Mouse (Mus musculus) cerebellum, adult 11-12 months (tissue): ENCODE measurements around the gene Pltp.

ENCODE experiments used
- DNase-seq: peaks from one replicate; pipeline ENCODE4 v3.0.0; 2022

Gene Pltp

DNA sequence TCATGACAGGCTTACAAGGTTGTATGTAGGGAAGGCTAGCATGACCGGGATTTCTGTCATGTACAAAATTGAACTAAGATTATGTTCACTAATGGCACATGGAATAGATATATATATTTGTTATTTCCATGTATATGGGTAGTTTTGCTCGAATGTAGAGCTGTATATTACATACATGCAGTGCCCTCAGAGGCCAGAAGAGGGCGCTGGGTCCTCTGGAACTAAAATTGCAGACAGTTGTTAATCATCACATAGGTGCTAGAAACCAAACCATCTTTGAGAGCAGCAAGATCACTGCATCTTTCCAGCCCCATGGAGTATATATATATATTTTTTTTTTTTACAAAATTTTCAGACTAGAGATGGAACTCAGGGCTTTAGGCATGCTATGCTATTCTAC lies 11.7 kb downstream of the Pltp start:
- DNase-seq: no peak

DNA sequence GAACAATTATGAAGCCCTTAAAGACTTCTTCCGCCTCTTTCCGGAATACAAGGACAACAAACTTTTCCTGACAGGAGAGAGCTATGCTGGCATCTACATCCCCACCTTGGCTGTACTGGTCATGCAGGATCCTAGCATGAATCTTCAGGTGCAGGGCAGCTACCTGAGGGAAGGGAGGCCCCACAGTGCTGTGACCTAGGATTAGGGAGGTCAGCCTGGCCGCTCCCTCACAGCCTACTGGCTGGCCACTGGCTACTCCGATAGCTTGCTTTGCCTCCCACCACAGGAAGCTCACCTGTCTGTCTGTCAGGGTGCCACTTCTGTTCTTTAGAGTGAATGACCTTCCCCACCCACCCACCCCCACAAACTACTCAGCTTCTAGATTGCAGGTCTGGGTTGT lies 22.3 kb downstream of the Pltp start:
- no peak for DNase-seq

DNA sequence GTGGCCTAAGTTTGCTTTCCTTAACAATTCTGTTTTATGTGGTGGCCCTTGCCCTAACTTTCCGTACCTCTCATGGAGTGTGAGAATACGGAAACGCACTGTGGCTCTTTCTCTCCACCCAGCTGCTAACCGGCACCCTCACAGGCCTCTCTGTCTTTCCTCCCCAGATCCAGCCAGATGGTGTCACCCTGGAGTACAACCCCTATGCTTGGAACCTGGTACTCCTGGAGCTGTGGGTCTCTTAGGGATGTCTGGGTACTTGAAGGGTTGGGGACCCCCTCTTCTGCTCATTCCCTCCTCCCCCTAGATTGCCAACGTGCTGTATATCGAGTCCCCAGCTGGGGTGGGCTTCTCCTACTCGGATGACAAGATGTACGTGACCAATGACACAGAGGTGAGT lies 23.0 kb downstream of the Pltp start:
- DNase-seq: no peak

DNA sequence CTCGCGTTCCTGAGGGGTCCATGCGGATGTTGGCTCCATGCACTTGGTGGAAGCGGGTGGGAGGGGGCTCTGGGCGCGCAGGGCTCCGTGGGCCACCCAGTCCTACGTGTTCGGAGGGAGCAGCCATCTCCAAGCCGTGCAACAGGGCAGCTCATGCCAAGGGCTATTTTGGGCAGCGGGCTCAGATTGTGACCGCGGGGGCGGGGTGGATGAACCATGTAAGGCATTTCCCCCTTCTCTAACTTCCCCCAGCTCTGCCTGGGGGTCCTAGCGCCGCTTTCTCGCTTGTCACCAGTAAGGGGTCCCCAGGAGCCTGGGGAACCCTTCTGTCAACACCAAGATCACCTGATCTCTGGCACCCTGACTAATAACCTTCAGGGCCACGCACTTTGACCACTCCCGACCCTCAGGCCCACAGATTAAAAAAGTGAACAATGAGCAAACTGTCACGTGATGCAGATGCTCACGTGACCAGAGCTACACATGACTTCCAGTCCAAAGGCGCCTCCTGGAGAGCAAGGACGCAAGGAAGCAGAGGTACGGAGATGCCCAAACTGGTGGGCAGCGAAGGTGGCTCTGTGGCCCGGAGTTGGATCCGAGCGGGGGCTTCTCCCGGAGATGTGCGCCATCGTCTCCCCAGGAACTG lies 24.1 kb downstream of the Pltp start, which contains the start of gene Neurl2:
Gene Neurl2 (minus strand): TSS at position 143 of the 646 bp plus-strand sequence.
- peak; percentile 92 for DNase-seq

DNA sequence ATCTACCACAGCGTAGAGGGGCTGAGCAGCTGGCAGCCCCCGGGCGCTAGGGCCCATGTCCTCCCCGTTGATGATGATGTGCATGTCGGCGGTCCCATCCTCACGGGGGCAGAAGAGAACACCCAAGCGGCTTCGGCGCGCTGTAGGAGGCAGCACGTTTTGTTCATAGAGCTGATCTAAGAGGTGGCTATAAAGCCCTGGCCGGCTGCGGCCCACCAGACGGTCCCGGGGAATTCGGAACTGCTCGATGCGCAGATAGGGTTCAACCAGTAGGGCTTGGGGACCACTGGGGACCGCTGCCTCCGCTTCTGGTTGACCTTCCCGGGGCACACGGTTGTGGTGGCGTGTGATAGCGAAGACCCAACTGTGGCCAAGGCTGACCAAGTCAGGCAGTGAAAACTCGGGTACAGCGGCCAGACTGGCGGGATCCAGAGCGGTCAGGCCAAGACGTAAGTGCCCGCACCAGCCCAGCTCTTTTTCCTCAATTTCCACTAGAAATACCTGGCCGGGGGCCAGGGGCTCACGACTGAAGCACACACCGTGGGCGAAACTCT lies 24.7 kb downstream of the Pltp start, which contains the start of gene Ctsa:
Gene Ctsa (plus strand): TSS at position 126 of the 554 bp plus-strand sequence.
- peak; percentile 76 for DNase-seq

DNA sequence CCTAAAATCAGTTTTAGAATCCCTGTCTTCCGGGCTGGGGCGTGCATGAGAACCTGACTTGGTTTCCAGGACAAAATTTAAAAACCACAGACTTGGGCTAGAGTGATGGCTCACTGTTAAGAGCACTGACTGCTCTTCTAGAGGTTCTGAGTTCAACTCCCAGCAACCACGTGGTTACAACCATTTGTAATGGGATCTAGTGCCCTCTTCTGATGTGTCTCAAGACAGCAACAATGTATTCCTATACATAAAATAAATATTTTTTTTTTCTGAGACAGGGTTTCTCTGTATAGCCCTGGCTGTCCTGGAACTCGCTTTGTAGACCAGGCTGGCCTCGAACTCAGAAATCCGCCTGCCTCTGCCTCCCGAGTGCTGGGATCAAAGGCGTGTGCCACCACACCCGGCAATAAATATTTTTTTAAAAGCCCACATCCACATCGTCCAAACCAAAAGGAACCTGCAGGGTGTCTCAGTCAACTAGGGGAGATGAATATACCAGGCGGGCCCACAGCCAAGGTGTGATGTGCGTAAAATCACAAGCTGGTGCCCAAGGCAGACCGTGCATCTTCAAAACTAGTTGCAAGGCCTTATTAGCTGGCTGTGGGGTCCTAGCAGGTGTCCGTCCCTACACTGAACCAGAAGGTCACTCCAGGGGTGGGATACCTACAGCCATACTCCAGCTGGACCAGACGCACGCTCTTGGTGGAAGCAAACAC lies 25.3 kb downstream of the Pltp start:
- no peak for DNase-seq

DNA sequence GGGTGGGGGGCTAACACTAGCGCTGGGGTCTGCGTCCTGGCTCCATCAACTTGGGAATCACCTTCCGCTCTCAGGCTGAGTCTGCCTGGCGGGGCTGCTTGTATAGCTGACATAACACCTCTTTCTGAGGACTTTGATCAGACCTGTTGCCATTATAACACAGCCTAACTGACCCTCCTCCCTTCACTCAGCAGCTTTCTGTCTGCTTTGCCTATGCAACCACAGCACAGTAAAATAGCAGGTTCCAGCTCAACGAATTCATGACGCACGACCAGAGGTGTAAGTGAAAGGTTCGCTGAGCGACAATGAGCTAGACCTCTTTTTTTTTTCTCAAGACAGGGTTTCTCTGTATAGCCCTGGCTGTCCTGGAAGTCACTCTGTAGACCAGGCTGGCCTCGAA lies 26.5 kb downstream of the Pltp start:
- no peak for DNase-seq

DNA sequence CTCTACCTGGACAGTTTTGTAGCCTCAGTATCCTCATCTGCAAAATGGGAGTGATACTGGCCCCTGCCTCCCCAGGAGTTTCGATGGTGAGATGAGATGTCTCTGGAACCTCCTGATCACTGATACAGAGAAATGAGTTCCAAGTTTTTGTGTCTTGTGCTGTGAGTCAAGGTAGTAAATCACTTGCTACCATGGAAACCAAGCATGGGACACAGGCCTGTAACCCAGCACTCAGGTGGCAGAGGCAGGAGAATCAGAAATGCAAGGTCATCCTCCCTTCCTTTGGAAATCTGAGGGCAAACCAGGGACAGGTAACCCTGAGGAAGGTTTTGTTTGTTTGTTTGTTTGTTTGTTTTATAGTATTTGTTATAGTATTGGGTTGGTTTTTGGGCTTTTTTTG lies 28.4 kb downstream of the Pltp start:
- DNase-seq: no peak

DNA sequence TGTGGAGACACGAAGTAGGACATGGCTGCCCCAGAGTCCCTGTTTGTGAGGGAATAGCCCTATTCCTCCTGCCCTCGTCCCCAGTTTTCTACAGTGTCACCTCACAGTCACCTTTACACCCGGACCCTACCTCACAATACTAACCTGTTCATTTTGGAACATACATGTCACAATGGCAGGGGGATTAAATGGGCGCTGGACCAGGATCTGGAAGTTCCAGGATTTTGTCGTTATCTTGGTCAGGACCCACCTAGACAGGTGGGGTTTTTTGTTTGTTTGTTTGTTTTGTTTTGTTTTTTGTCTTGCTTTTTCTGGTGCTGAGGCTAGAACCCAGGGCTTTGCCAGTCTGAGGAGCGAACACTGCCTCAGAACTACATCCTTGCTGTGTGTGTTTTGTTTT lies 29.1 kb downstream of the Pltp start, which contains the start of gene Spata25:
Gene Spata25 (minus strand): TSS at position 101 of the 400 bp plus-strand sequence.
- no peak for DNase-seq

DNA sequence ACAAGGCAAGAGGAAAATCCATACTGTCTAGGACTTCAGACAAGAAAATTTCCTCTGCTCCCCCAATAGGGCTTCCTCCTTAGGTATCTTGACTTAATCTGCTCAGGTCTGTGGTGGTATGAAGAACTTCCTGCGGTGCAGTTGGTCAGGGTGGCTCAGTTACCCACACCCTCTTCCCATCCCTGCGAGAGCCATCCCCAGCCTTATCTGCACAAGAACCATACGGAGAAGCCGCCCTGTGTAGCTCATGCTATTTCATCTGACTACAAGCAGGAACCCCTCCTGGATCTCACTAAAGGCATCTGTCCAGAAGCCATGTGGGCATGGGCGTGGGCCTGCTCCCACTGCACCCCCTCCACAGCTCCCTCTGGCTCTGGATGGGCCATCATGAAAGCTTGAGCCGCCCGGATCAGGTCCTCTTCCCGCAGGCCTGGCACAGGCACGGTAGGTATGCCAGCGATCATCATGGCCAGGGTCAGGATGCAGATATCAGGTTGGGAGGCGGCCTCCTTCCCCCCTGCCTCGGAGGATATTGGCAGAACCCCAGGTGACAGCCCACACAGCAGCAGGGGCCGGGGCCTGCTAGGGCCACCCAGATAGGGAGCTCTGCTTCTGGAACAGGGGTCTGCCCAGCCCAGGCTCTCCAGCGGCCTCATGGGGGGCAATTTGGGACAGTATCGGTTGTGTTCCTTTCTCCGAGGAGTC lies 30.2 kb downstream of the Pltp start:
- DNase-seq: no peak

DNA sequence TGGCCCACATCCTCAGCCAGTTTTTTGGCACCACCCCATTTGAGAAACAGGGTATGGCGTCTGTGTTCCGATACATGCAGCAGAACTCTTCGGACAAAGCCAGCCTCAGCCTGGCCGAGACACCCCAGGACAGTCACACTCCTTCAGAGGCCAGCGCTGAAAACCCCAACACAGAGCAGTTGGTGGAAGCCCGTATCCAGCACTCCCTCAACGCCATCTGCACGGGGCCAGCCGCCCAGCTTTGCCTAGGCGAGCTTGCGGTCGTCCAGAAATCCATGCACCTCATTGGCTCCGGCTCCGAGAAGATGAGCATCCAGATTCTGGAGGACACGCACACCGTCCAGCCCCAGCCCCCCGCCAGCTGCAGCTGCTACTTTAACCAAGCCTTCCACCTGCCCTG lies 32.0 kb downstream of the Pltp start:
- DNase-seq: no peak

DNA sequence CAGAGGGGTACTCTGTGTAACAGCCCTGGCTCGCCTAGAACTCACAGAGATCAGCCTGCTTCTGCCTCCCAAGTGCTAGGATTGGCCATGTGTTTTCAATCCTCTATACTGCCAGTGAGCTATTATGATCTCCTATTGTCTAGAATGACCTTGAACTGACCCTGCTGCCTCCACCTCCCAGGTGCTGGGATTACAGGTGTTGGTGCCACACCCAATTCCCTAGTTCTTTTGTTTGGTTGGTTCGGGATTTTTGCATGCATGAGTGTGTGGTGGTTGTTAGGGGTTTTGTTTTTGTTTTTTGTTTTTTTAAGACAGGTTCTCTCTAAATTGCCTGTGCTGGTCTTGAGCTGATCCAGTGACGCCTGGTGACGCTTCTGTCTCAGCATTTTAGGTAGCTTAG lies 33.5 kb downstream of the Pltp start:
- DNase-seq: no peak

DNA sequence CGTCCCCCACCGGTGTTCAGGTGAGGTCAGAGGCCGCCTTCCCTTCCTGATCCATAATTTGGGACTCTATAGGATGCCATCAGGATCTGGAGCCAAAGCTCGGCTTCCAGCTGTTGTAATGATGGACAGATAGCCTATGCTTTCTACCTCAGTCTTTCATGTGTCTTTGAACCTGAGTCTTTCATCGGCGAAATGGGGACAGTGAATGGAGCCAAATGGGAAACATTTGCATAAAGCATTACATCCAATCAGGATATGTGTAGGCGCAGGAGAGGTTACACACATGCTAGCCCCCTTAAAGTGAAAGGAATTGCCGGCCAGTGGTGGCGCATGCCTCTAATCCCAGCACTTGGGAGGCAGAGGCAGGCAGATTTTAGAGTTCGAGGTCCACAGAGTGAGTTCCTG lies 34.3 kb downstream of the Pltp start:
- no peak for DNase-seq

DNA sequence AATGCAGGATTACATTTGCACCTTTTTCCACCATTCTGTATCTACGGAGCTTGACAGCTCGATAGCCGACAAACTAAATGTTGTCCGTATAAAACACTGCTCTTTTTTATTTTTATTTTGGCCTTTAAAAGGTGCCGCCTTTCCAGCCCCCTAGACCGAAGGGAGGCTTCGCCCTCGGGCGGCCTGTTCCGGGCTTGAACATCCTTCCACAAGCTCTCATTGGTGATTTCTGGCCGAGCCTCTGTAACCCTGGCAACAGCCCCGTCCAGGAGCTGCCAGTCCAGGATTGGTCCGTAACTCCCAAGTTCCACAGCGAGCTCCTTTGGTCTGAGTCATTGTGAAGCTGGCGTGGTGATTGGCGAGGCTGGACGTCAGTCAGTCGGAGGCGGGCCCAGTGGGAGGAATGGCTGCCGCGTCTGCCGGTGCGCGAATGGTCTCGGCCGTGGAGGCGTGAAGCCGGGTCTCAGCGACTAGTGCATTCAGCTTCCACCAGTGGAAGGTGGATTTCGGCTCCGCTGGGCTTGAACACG lies 34.8 kb downstream of the Pltp start, which contains the start of gene Zswim1:
Gene Zswim1 (plus strand): TSS at position 51 of the 530 bp plus-strand sequence.
- DNase-seq: peak; percentile 99

DNA sequence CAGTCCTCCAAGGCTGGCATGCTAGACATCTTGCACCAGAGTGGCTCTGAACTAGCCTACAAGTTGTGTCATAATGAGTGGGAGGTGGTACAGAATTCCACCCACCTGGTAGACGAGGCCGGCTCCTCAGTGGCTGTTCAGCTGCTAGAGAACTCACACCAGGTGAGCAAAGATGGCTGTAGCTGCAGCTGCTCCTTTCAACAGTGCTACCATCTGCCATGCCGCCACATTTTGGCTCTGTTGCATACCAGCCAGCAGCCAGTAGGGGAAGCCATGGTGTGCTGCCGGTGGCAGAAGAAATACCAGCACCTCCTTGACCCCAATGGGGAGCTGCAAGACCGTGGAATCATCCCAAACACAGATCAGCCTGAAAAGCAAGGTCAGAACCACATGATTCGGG lies 36.5 kb downstream of the Pltp start:
- DNase-seq: no peak

DNA sequence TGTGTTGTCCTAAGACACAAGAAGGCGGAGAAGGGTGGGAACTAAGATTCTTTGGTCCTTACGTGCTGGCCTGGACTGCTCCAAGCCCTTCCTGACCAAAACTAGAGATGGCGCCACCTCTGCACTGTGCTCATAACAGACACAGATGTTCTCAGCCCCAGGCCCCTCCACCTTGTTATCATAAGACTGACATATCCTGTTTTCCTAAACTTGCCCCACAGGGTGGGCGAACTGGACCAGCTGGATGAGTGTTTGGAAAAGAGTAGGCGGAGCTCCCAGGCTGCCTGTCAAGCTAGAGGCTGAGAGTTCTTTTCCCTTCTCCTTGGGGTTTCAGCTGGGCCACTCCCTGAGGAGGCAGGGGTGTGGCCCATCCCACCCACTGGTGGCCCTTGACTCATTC lies 39.8 kb downstream of the Pltp start:
- DNase-seq: no peak

DNA sequence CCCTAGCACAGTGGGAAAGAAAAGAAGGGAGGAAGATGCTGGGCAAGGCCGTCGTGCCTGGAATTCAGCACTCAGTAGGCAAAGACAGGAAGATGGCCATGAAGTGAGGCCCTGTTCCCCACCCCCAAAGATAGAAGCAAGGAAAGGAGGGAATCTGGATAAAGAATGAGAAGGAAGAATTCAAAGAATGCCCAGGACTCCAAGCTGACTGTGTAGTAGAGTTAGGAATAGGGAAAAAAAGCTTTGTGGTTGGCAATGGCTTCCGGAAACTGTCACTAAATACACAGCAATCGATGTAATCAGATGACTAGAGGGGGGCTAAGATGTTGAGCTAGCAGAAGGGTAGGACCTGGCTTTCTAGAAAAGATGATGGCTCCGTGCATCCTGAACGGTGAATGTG lies 40.3 kb downstream of the Pltp start:
- DNase-seq: no peak

DNA sequence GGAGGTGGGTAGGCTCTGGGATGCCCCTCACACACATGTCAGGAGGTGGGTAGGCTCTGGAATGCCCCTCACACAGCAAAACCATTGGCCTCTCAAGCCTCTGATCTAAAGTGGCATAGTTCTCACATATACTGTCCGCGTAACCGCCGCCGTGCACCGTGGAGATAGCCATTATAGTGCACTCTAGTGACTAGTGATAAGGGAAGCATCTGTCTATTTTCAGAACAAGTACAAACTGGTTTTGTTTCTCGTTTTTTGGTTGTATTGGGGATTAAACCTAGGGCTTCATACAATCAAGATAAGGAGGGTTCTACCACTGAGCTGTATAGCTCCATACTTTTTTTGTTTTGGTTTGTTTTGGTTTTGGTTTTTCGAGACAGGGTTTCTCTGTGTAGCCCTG lies 41.7 kb downstream of the Pltp start:
- no peak for DNase-seq

DNA sequence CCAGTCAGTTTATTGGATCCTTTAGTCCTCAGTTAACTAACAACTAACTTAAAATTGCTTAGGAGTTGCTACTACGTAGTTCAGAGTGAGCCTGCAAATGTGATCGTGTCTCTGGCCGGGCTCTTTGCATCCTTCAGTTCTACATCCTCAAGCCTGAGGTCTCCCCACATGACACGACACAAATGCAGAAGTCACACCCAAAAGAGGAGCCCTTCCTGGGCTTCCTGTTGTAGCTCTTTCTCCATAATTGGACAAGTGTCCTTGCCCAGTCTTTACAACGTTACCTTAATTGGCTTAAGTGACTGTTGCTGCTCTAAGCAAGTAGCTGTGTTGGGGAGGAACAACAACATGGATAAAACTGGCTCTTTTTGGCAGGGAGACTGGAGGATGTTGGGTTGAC lies 42.2 kb downstream of the Pltp start:
- no peak for DNase-seq

DNA sequence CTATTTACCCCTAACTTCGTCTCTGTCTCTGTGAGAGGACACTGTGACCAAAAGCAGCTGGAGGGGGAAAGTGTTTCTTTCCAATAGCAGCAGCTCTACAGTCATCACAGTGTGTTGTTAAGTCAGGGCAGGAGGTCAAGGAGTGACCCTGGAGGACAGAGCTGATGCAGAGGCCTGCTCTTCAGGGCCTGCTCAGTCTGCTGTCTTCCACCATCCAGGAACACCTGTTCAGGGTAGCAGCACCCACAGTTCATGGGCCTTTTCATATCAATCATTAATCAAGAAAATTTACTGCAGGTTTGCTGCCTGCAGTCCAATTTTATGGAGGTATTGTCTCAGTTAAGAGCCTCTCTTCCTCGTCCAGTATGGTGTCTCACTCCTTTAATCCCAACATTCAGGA lies 44.0 kb downstream of the Pltp start:
- DNase-seq: no peak

DNA sequence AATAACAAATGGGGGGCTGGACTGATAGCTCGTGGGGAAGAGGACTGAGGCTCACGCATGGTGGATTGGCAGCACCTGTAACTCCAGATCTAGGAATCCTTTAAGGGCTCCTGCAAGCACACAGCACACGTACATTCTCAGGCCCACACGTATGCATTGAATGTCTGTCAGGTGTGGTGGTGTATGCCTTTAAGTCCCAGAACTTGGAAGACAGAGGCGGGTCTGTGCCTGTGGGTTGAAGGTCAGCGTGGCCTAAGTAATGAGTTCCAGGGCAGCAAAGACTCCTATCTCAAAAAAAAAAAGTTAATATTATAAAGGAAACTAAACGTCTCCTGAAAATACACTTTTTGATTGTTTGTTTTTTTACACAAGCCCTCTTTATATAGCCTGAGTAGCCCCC lies 50.9 kb downstream of the Pltp start:
- no peak for DNase-seq

DNA sequence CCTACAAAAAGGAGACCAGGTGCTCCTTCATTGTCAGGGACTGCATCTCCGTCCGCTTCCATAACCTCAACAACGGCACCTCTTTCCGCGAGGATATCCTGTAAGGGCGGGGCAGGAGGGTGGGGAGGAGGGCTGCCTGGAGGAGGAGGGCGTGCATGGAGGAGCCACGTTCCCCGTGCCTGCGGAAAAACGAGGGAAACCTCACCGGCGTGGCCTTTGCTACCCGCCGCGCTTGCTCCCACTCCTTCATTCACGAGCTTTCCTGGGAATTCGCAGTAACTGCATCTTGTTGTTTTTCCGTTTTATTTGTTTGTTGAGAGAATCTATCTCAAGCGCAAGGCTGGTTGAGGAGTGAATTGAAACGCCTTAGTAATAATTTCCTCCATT lies 52.2 kb downstream of the Pltp start:
- DNase-seq: no peak
